Mouse (Mus musculus) gastrocnemius, adult 8-10 months (tissue): Measurements from ENCODE around the gene Dpp8. TPM values are rescaled to one million over a fixed set of nuclear protein-coding genes. Genes with fewer than 3 reads are reported as not detected.
"Not testable (repeated sequence)": the region's sequence is repeated elsewhere in the genome, so short reads cannot be mapped to it uniquely, and the experiment has no call there.

Experiments
- DNase-seq, 2 experiments: peaks; one replicate each; pipeline ENCODE4 v3.0.0; 2022; ENCODE audit warnings: low spot score in 2 of 2
- total RNA-seq, 4 experiments: library from RNA; stranded (reverse); gene quantifications; 2 replicates each; pipeline ENCODE4 v1.2.4; 2022

The Dpp8 gene
- total RNA-seq = 100 to 1,000 TPM in 3 of 4 experiments, 10 to 100 TPM in 1; 96.7 to 118 (median 110) TPM

DNA sequence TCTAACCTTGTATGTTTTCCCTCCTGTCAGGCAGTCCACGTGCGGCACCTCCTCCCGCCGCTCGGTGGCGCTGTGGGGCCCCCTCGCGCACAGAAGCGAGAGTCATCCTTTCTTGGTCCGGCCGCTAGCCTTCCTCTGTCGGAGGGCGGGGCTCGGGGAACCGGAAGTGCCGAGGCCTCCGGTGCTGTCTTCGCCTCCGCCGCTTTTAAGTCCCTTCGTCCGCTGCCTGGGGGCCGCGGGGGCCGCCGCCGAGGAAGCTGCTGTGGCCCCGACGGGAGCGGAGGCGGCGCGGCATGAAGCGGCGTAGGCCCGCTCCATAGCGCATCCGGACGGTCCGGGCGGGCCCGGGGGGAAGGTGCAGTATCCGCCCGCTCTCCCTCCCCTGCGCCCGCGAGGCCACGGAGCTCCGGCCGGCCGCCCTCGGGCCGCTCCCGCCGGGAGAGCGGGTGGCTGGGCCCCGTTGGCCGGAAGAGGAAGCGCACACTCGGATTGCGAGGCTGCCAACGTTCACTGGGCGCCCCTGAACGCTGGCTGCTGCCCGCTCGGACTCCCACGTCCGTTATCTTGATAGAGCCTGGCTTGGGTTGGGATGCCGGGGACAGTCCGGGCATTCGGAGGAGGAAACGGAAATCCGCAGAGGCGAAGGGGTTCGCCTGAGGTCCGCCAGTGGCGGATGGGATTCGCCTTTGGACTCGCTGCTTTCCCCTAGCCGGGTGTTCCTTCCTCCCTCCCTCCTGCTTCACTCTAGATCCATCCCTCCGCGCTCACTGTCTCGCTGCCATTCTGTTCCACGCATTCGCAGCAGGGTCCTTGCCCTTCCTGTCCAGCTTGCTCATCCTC is at the start of gene Dpp8:
Gene Dpp8 (plus strand): TSS at position 146 of the 840 bp plus-strand sequence.
- DNase-seq = peak; percentile 85 to 89

DNA sequence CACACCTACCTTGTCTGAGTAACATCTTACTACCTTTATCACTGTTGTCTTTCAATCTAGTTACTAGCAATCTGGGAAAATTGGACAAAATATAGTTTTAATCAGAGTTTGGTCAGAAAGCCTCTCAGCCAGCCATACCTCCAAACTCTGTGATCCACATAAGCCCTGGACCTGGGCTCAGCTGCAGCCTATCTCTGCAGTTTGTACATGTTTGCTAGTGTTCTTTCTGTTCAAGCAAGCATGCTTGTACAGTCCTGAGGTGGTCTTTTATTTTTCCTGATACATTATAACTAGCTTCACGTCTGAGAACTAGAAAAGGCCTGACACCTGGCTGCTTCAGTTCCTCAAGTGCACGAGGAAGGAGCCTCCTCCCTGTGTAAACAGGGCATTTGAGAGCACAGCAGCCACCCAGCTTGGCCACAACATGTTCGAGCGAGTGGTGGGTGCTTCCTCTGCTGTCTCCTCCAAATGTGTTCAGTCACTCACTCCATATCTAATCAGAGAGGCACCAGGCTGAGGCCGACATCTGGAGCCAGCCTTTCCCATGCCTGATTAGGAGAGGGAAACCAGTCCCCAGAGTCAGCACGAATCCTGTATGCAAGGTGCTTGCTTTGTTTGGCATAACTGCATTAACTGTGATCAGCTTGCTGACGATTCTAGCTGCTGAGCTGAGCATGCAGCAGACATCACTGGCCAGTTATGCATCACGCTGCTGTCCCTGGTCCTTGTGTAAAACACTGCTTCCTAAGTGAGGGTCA is 47.0 kb upstream of the Dpp8 start:
- no peak for DNase-seq

DNA sequence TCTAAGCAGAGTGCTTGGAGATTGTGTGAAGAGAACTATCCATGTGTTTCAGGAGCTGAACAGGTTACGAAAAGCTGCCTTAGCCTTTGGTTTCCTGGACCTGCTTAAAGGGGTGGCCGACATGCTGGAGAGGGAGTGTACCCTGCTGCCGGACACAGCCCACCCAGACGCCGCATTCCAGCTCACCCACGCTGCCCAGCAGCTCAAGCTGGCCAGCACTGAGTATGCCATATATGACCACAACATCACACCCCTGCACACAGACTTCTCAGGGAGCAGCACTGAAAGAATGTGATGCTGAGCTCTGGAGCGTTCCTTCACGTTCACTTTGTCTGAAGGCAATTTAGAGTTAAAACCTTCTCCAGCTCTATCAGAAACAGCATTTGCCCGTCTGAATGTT is 46.4 kb upstream of the Dpp8 start:
- DNase-seq = no peak

DNA sequence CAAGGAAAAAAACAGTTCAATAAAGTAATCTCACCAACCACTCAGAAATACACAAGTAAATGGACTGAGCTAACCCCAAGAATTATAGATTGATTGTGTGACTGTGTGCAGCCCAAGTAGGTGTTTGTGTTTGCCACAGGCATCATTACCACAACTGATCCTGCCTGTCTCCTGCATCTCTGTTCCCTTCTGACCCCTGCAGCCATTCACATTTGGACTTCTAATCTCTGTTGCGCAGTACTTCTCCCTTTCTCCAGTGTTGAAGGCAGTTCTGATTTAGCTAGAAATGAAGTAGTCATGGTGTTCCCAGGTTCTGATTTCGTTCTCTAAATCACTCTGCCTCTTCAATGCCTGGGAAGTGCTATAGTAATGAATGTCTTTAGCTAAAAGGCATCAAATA is 44.6 kb upstream of the Dpp8 start:
- DNase-seq = no peak

DNA sequence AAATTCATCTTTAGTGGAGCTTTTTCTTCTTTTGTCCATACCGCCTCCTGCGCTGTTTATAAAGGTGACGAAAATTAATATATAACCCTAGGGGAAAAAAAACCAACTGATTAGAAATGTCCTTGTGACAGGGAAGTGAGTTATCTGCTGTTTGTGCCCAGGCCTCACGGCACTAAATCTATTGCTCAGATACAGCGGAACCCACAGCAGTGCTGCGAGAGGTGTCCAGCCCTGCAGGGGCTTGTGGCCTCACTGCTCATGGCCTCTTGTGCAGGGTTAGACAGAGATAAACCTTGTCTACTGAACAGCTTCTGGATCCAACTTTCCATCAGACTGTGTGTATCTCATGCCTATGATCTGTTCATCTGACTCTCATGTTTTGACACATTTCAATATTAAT is 43.8 kb upstream of the Dpp8 start:
- DNase-seq = no peak

DNA sequence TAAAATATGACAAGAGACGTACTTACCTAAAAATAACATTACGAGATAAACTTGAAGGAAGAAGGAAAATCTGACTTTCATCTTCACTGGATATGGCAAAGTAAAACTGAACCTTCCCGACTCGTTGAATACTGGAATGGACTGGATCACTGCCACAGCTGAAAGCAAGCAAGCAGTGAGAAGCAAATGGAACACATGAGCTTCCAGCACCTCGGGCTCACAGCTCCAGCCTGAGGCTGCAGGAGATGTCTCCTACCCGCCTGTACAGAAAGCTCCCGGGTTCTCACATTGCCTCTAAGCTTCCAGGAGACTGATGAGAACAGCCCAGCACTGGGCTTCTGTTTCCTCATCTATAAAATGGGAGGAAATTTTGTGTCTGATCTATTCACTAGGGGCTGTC is 41.9 kb upstream of the Dpp8 start:
- DNase-seq = no peak

DNA sequence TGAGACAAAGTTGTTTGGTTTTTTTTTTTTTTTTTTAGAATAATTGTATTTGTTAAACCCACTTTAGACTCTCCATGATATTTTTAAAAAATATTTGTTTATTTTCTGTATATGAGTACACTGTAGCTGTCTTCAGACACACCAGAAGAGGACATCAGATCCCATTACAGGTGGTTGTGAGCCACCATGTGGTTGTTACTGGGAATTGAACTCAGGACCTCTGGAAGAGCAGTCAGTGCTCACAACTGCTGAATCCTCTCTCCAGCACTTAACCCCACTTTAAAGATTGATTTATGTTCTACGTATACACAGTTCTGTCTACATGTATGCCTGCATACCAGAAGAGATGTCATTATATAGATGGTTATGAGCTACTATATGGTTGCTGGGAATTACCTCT is 36.8 kb upstream of the Dpp8 start:
- not testable (repeated sequence) for DNase-seq

DNA sequence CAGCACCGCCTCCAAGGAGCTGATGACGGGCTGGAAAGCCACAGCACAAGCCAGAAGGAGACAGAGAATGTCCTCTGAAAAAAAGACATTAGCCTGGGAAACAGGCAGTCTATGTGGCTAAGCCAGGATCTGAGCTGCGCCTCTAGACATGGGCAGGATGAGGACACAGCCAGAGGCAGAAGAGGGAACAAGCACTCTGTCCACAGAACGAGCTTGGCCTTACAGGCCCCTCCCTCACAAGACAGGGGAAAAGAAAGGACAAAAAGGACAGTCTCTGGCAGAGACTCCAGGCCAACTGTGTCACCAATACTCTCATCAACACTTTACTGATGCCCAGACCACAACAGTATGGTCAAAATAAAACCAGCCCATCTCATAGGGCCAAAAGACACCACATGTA is 30.7 kb upstream of the Dpp8 start:
- no peak for DNase-seq

DNA sequence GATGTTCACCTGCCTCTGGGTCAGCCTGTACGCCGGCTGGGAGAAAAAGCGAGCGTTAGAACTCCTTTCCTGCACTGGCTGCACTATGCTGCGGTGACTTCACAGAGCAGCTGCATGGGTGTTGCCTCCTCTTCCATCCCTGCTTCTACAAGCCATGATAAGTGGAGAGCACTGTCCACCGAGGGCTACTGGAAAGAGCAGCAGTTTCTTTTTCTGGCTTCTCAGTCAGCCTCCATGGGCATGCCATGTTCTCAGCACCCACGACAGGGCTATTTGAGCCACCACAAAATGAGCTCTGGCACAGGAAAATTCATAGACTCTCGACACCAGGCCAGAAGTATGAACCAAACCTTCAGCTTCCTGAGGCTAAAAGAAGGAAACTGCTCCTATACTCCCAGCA is 26.5 kb upstream of the Dpp8 start:
- peak in 1 of 2 experiments; percentile 20 for DNase-seq

DNA sequence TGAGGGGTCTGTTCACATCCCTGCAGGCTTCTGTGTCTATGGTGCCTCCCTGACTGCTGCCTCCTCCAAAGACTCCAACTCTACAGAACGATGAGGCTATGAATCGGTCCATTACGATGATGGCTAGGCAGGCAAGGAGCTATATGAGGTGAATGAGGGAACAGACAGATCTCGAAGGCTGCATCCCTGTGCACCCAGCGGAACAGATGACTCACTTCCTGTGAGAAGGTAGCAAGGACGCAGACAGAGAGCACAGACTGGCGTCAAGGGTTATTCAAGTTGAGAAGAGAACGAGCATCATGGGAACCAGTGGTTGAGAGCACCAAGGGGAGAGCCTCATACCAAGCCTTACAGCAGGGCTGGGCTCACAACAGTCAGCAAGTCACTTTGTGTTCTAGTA is 21.6 kb upstream of the Dpp8 start:
- DNase-seq = no peak

DNA sequence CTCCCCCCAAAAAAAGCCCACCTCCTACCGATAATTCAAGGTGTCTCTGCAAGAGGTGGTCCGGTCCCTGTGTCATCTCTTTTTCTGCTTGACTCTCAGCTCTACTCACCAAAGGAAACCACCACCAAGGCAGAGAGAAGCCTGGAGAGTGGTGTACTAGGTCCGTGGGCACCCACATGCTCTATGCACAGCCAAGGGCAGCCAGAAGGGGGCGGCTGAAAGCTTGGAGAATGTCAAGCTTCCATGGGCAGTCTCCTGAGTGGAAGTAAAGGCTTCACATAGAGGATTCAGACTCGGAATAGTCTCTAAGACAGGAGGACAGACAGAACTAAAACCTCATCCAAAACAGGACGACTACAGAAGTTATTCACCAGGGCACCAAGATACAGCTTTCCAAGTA is 20.9 kb upstream of the Dpp8 start:
- no peak for DNase-seq

DNA sequence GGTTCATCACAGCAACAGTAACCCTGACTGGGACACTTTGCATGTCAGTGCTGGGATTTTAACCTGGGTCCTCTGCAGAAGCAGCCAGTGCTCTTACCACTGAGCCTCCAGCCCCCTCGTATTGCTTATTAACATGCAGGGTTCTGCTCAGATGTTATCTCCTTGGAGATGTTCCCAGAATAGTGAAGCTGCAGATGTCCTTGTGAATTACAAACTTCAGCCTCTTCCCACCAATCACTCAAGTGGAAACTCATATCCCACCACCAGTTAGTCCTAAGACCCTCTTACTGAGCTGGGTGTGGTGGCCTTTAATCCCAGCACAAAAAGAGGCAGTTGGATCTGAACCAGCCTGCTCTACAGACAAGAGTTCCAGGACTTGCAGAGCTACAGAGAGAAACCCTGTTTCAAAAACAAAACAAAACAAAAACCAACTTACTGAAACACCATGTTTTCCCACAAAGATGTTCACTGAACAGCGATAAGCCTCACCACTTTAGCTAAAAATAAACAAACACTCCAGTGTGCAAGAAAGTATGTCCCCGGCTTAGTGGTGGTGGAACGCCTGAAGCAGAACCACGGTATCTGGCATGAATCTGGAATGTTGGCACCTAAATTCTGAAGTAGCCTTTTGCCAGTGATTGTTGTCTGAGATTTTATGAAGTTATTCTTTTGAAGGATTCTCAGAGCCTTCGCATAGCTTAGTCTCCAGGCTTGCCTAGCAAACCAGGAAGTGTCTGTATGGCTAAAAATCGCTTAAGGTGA is 16.6 kb upstream of the Dpp8 start:
- no peak for DNase-seq

DNA sequence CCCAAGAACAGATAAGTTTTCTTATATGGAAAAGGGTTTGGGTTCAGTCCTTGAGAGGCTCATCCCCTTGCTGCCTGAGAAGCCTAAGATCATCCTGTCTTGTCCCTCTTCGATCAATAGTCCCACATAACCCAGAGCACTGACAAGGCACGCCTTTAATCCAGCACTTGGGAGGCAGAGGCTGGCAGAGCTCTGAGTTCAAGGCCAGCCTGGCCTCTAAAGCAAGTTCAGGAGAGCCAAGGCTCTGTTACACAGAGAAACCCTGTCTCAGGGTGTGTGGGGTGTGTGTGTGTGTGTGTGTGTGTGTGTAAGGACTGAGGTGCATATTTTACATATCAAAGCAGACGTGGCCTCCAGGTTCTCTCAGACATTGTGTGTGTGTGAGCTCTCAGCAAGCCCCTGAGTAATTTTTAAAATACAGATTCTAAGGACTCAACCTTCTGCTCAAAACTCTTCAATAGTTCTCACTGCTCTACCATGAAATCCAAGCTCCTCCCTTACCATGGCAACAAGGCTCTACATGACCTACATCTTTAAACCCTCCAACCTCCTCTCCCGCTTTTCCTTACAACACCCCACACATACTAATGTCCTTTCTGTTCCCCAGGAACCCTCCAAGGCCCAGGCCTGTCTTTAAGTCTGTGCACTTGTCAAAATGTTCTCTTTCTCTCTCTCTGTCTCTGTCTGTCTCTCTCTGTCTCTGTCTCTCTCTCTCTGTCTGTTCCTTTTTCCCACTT is 15.8 kb upstream of the Dpp8 start:
- no peak for DNase-seq

DNA sequence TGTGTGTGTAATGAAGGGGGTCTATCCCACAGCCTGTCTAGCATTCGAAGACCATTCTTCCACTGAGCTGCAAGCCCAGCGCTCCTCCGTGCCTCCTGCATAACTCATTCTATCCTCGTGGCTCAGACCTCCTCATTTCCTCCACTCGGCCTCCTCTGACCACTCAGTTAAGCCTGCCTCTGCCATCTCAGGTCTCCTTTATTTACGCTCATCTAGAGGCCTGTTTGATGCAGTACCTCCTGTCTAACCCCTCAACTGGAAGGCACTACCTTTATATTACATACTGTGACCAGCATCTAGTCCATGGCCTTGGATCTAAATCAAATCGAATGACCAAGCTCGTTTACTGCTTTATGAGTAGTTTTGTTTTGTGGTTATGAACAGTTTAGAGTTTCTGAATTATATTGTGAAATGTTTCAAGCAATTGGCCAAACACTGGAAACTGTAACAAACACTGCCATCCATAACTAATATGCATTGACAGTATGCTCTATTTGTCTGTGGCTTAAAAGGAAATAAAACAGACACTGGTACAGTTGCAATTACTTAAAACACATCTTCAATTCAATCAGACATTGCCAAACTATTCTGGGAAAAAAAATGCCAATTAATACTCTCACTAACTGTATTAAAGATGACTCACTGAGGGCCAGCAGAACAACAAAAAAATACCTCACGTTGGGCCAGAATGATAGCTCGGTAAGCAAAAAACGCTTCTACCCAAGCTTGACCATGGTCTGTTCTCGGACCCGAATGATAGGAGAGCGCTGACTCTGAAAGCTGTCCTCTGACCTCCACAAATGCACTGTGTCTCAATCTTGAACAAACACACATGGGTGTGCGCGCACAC is 15.0 kb upstream of the Dpp8 start:
- DNase-seq = no peak

DNA sequence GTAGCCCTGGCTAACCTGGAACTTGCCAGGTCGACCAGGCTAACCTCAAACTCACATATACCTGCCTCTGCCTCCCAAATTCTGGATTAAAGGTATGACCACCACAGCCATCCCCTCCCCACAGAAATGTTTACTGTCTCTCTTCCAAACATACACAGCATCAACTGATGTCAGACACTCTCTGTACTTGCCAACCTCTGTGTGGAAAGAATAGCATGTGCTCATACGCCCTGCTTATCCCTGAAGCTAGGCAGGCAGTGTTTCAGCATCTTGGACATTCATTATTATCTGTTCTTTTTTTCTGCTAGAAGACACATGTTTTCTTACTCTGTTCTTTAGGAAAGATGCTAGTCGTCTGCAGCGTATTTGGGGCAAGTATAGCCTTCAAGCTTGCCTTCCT is 14.3 kb upstream of the Dpp8 start:
- DNase-seq = no peak

DNA sequence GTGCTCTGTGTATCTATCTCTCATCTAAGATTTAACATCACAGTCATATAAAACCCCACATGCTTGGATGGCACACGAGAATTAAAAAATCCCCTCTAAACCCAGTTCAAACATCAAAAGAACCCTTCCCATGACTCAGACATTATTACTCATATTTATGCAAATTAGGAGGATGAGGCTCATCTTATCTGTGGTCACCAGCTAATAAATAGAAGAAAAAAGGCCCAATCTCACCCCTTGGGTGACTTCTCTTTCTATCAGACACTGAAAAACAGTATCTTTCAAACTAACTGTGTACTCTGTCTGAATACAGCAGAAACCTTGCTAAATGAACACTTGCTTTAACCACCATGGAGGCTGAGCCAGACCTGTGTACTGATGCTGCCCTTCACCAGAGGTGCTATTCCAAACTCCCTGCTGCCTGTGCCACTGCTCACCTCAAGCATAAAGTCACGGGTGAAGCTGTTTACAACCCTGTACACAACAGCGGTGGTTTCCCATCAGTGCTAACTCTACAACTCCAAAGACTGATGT is 13.6 kb upstream of the Dpp8 start:
- DNase-seq = no peak

DNA sequence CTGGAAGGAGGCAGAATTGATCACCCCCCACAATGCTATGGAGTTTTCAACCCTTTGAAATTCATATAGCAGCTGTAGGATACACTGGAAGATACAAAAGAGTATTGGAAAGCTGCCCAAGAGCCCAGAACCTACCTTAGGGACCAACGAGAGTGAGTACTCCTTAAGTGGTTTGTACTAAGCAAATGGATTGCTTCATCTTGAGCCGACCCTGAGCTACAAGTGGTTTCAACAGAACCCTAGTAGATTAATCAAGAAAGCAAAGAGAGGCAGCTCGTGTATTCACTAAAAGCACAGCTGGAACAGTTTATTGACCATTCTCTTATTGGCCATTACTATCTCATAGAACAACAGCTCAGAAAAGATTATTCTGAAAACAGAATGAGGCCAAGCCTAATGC is 13.1 kb upstream of the Dpp8 start:
- no peak for DNase-seq

DNA sequence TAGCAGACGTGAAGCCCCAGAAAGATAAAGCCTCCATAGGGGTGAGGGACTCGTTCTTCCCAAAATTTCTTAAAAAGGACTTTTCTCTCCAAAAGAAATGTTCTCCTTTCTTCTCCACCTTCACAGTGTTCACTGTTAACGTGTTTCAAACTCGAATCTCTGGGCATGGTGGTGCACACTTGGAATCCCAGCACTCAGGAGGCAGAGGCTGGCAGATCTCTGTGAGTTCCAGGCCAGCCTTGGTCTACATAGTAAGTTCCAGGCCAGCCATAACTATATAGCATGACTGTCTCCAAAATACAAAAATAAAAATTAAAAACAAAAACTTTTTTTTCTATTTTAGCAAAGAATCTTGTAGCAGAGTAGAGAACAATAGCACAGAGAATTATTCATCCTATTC is 12.1 kb upstream of the Dpp8 start:
- no peak for DNase-seq

DNA sequence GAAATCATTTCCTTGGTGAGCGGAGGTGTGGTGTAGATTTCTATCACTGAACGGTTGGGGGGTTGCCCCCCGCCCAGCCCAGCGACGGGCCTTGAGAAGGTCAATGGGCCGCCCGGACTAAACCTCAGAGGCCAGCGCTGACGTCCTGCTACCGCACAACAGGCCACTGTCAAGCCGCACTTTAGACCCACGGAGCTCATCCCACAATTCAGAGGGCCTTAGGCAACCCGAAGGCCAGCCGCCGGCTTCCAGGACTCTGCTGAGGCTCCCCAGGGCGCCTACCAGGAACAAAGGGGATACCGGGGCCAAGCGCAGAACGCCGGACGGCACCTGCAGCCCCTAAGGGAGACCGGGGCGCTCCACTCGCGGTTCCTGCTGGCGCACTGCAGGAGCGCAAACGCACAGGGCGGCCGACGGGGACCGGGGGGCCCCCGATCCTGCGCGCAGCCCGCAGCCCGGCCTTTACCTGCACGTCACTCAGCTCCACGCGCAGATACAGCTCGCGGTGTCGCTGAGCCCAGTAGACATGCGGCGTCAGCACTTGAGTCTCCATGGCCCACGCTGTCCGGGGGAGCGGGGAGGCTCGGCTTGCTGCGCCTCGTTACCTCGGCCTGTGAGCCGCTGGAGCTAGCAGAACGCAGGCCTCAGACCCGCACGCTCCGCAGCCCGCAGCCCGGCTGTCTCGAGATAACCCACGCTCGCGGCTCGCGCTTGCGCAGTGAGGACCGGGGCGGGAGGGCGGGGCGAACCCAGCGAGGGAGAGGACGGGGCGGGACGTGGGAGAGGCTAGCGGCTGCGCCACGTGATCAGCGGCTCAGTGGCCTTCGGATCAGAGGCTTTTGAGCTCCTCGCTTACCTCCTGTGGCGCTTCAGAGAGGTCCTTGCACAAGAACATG is 11.0 kb upstream of the Dpp8 start, which contains the start of gene Hacd3:
Gene Hacd3 (minus strand): TSS at position 703 of the 896 bp plus-strand sequence.
- DNase-seq = peak; percentile 65 to 81
